Mouse (Mus musculus): ENCODE measurements at regions not wholly inside any gene's neighbourhood (a gene's known extent, or its start where the extent isn't known, plus 50 kb on each side); places are given as distances from the start of the nearest gene placed in this dataset.
A peak's percentile ranks its signal among the peaks of the same experiment; 100 is the strongest.

- DNase-seq: no peak
Observed at GRCm38 (mm10) chrX:10984894-10985293, 270.1 kb downstream of the Mid1ip1 start.

- no peak for DNase-seq
Observed at GRCm38 (mm10) chrX:10991871-10992210, 277.0 kb downstream of the Mid1ip1 start.

- peak; percentile 14 for DNase-seq
Observed at GRCm38 (mm10) chrX:10992211-10993004, 277.6 kb downstream of the Mid1ip1 start.

GRCm38 (mm10) chrX:10993005-10993377 lies 278.2 kb downstream of the Mid1ip1 start:
- DNase-seq: peak; percentile 37

GRCm38 (mm10) chrX:10994910-10995309 lies 280.1 kb downstream of the Mid1ip1 start:
- no peak for DNase-seq

- DNase-seq: peak; percentile 21
Observed at GRCm38 (mm10) chrX:11001180-11001579, 286.4 kb downstream of the Mid1ip1 start.

GRCm38 (mm10) chrX:11039278-11039677 lies 259.8 kb upstream of the H2al1a start:
- no peak for DNase-seq

- no peak for DNase-seq
Observed at GRCm38 (mm10) chrX:11046769-11047168, 252.3 kb upstream of the H2al1a start.

- no peak for DNase-seq
Observed at GRCm38 (mm10) chrX:11082171-11082570, 216.9 kb upstream of the H2al1a start.

- no peak for DNase-seq
Observed at GRCm38 (mm10) chrX:11082845-11083244, 216.2 kb upstream of the H2al1a start.

GRCm38 (mm10) chrX:11086257-11087072 lies 212.6 kb upstream of the H2al1a start:
- peak; percentile 34 for DNase-seq

- peak; percentile 60 for DNase-seq
Observed at GRCm38 (mm10) chrX:11087913-11088312, 211.1 kb upstream of the H2al1a start.

GRCm38 (mm10) chrX:11088506-11088905 lies 210.6 kb upstream of the H2al1a start:
- DNase-seq: no peak

- peak; percentile 67 for DNase-seq
Observed at GRCm38 (mm10) chrX:11090432-11090831, 208.6 kb upstream of the H2al1a start.

- no peak for DNase-seq
Observed at GRCm38 (mm10) chrX:11097581-11098254, 201.3 kb upstream of the H2al1a start.

- DNase-seq: no peak
Observed at GRCm38 (mm10) chrX:11098366-11098765, 200.7 kb upstream of the H2al1a start.

GRCm38 (mm10) chrX:11099146-11100087 lies 199.6 kb upstream of the H2al1a start:
- DNase-seq: no peak

- peak; percentile 17 for DNase-seq
Observed at GRCm38 (mm10) chrX:11100935-11101334, 198.1 kb upstream of the H2al1a start.

GRCm38 (mm10) chrX:11131253-11131652 lies 167.8 kb upstream of the H2al1a start:
- DNase-seq: no peak

- DNase-seq: peak; percentile 71
Observed at GRCm38 (mm10) chrX:11139971-11140421, 159.1 kb upstream of the H2al1a start.

GRCm38 (mm10) chrX:11141294-11141693 lies 157.8 kb upstream of the H2al1a start:
- DNase-seq: peak; percentile 7

- no peak for DNase-seq
Observed at GRCm38 (mm10) chrX:11158416-11158815, 140.6 kb upstream of the H2al1a start.

All from kidney, postnatal 10 days (tissue).